Mouse (Mus musculus): ENCODE measurements around the gene Gtpbp3. TPM values are rescaled to one million over a fixed set of nuclear protein-coding genes. Genes with fewer than 3 reads are reported as not detected.

Gene Gtpbp3
- polyA plus RNA-seq, 1 experiment from 2014 or later, result 10.6 TPM

GRCm38 (mm10) chr8:71497077-71497645, 9.3 kb downstream of the Gtpbp3 start:
- WGBS, result 88% methylated on average over 1 of the region's 1 CpGs

GRCm38 (mm10) chr8:71497881-71498501, 10.1 kb downstream of the Gtpbp3 start:
- Histone ChIP-seq H3K36me3 (ENCODE audit: insufficient read depth, low read length) (no peaks in the 10 kb centered on the region), H3K4me3 (ENCODE audit: low read depth, low read length) (no peak overlapping the region), H3K27ac (ENCODE audit: low read length) (peak overlapping the region; percentile 52), H3K4me2 (replicated peaks; ENCODE audit: low read depth, low read length) (0 out of 2 replicates have a peak overlapping the region, but pooled peaks have one; percentile 5), H3K9ac (replicated peaks; ENCODE audit: low read depth) (no peak overlapping the region), H3K4me1 (ENCODE audit: insufficient read depth, low read depth, low read length) (peaks cover 13% of the 10 kb centered on the region), H3K27me3 (replicated peaks; ENCODE audit: insufficient read depth, low read length) (no peaks in the 10 kb centered on the region), H3K9me3 (ENCODE audit: low read length) (no peaks in the 10 kb centered on the region)
- 19% methylated on average over 13 of the region's 15 CpGs for WGBS
- DNase-seq (ENCODE audit: low spot score) (peak; percentile 57), ATAC-seq (peak; percentile 48)
- TF ChIP-seq EP300 (IDR thresholded peaks at IDR 0.05), result 0 out of 2 replicates have a peak, but pooled peaks have one; percentile 33
- 0 out of 2 replicates have a peak, but pooled peaks have one; percentile 0 for TF ChIP-seq CTCF (IDR thresholded peaks at IDR 0.05)

More at GRCm38 (mm10) chr8:71497077-71497645, 9.3 kb downstream of the Gtpbp3 start:
- H3K9me3 ChIP-seq (ENCODE audit: low read length), result no peaks in the 10 kb centered on the region
- peaks cover 5% of the 10 kb centered on the region; the same call in 1 of the 2 replicates for H3K36me3 ChIP-seq (ENCODE audit: insufficient read depth, low read length)
- no peaks in the 10 kb centered on the region for H3K27me3 ChIP-seq (replicated peaks; ENCODE audit: insufficient read depth, low read length)
- TF ChIP-seq EP300 (IDR thresholded peaks at IDR 0.05), result no peak
- no peak for TF ChIP-seq CTCF (IDR thresholded peaks at IDR 0.05)
- peaks cover 13% of the 10 kb centered on the region for H3K4me1 ChIP-seq (ENCODE audit: insufficient read depth, low read depth, low read length)
- DNase-seq (ENCODE audit: low spot score) (no peak), ATAC-seq (no peak)
- no peak overlapping the region for H3K9ac ChIP-seq (replicated peaks; ENCODE audit: low read depth)
- H3K27ac ChIP-seq (ENCODE audit: low read length), result peak overlapping the region; percentile 58; the same call in 1 of the 2 replicates
- H3K4me2 ChIP-seq (replicated peaks; ENCODE audit: low read depth, low read length), result no peak overlapping the region
- H3K4me3 ChIP-seq (ENCODE audit: low read depth, low read length), result no peak overlapping the region

GRCm38 (mm10) chr8:71498816-71499690, 11.2 kb downstream of the Gtpbp3 start:
- peak; percentile 64 for DNase-seq (ENCODE audit: low spot score)
- Histone ChIP-seq H3K27me3 (replicated peaks; ENCODE audit: insufficient read depth, low read length) (no peaks in the 10 kb centered on the region), H3K9ac (replicated peaks; ENCODE audit: low read depth) (no peak overlapping the region), H3K4me3 (ENCODE audit: low read depth, low read length) (no peak overlapping the region), H3K36me3 (ENCODE audit: insufficient read depth, low read length) (no peaks in the 10 kb centered on the region), H3K9me3 (ENCODE audit: low read length) (no peaks in the 10 kb centered on the region), H3K27ac (ENCODE audit: low read length) (peak overlapping the region; percentile 65), H3K4me2 (replicated peaks; ENCODE audit: low read depth, low read length) (no peak overlapping the region), H3K4me1 (ENCODE audit: insufficient read depth, low read depth, low read length) (peaks cover 13% of the 10 kb centered on the region)
- ATAC-seq, result peak; percentile 47
- TF ChIP-seq EP300 (IDR thresholded peaks at IDR 0.05), result no peak
- TF ChIP-seq CTCF (IDR thresholded peaks at IDR 0.05), result 0 out of 2 replicates have a peak, but pooled peaks have one; percentile 13
- WGBS, result 26% methylated on average over 13 of the region's 16 CpGs

DNA sequence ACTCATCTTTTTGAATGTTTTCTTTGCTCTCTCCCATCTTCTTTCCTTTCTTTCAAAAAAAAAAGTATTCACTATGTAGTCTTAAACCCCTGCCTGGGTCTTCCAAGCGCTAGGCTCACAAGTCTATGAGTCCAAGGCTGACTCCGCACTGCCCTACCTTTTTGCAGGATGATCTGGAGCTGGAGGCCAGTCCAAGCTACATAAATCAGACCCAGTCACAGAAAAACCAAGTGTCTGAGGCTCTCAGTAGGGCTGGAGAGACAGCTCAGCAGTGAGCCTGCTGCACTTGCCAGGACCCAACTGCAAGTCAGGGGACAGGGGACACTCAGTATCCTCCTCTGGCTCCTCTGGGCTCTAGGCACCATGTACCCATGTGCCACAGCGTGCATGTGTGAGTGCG, 16.4 kb downstream of the Gtpbp3 start:
- H3K36me3 ChIP-seq (ENCODE audit: insufficient read depth, low read length), result no peaks in the 10 kb centered on the region
- peaks cover 11% of the 10 kb centered on the region for H3K27me3 ChIP-seq (replicated peaks; ENCODE audit: insufficient read depth, low read length)
- no peak for TF ChIP-seq CTCF (IDR thresholded peaks at IDR 0.05)
- TF ChIP-seq EP300 (IDR thresholded peaks at IDR 0.05), result no peak
- 0 out of 2 replicates have a peak, but pooled peaks cover under 1% of the 10 kb centered on the region for H3K4me1 ChIP-seq (ENCODE audit: insufficient read depth, low read depth, low read length)
- no peaks in the 10 kb centered on the region for H3K9me3 ChIP-seq (ENCODE audit: low read length)
- H3K4me2 ChIP-seq (replicated peaks; ENCODE audit: low read depth, low read length), result no peak overlapping the region
- ATAC-seq (no peak), DNase-seq (ENCODE audit: low spot score) (no peak)
- H3K4me3 ChIP-seq (ENCODE audit: low read depth, low read length), result no peak overlapping the region
- H3K27ac ChIP-seq (ENCODE audit: low read length), result no peak overlapping the region
- WGBS, result 89% methylated on average over 4 of the region's 4 CpGs
- no peak overlapping the region for H3K9ac ChIP-seq (replicated peaks; ENCODE audit: low read depth)

DNA sequence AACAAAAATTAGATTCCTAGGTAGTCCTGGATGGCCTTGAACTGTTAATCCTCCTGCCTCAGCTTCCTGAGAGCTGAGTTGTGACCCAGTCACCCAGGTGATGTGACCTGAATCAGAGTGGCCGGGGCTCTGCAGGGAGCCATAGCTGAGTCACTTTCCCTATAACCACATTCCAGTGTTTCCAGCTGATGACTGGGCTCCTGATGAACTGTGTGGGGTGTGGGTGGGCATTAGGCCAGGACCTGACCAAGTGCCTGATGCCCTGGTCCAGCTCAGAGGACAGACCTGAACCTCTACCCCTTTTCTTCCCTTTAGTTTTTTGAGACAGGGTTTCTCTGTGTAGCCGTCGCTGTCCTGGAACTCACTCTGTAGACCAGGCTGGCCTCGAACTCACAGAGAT, 17.4 kb downstream of the Gtpbp3 start:
- Histone ChIP-seq H3K4me3 (ENCODE audit: low read depth, low read length) (no peak overlapping the region), H3K4me2 (replicated peaks; ENCODE audit: low read depth, low read length) (no peak overlapping the region), H3K4me1 (ENCODE audit: insufficient read depth, low read depth, low read length) (no peaks in the 10 kb centered on the region), H3K9me3 (ENCODE audit: low read length) (no peaks in the 10 kb centered on the region), H3K9ac (replicated peaks; ENCODE audit: low read depth) (no peak overlapping the region), H3K27ac (ENCODE audit: low read length) (no peak overlapping the region), H3K27me3 (replicated peaks; ENCODE audit: insufficient read depth, low read length) (peaks cover 14% of the 10 kb centered on the region), H3K36me3 (ENCODE audit: insufficient read depth, low read length) (no peaks in the 10 kb centered on the region)
- TF ChIP-seq EP300 (IDR thresholded peaks at IDR 0.05), result no peak
- no peak for TF ChIP-seq CTCF (IDR thresholded peaks at IDR 0.05)
- no peak for DNase-seq (ENCODE audit: low spot score)
- no peak for ATAC-seq
- WGBS, result 90% methylated on average over 4 of the region's 4 CpGs

- Histone ChIP-seq H3K9ac (replicated peaks; ENCODE audit: low read depth) (no peak overlapping the region), H3K27ac (ENCODE audit: low read length) (no peak overlapping the region), H3K9me3 (ENCODE audit: low read length) (no peaks in the 10 kb centered on the region), H3K4me3 (ENCODE audit: low read depth, low read length) (no peak overlapping the region), H3K27me3 (replicated peaks; ENCODE audit: insufficient read depth, low read length) (peaks cover 14% of the 10 kb centered on the region), H3K4me2 (replicated peaks; ENCODE audit: low read depth, low read length) (no peak overlapping the region), H3K36me3 (ENCODE audit: insufficient read depth, low read length) (no peaks in the 10 kb centered on the region), H3K4me1 (ENCODE audit: insufficient read depth, low read depth, low read length) (no peaks in the 10 kb centered on the region)
- ATAC-seq (no peak), DNase-seq (ENCODE audit: low spot score) (no peak)
- no peak for TF ChIP-seq EP300 (IDR thresholded peaks at IDR 0.05)
- no peak for TF ChIP-seq CTCF (IDR thresholded peaks at IDR 0.05)
- 63% methylated on average over 4 of the region's 4 CpGs for WGBS
Observed at GRCm38 (mm10) chr8:71505979-71506378, 18.1 kb downstream of the Gtpbp3 start.

Measured in lung, postnatal 0 days (tissue).